Mouse (Mus musculus): ENCODE results near the gene March2. TPM values are rescaled to one million over a fixed set of nuclear protein-coding genes. Genes with fewer than 3 reads are reported as not detected.

The March2 gene
- 47.0 and 47.2 TPM in 2 replicates for polyA plus RNA-seq (2014; fragmentation: Nextera tagmentation; extraction: Ambion mirVana)

GRCm38 (mm10) chr17:33718384-33718881 is at the start of gene March2:
Gene March2 (minus strand): TSS chr17:33718670.
- Histone ChIP-seq H3K4me1 (replicated peaks; ENCODE audit: control insufficient read depth, insufficient read depth, low read length) (0 out of 2 replicates have a peak, but pooled peaks cover 5% of the 10 kb centered on the region), H3K9me3 (ENCODE audit: control insufficient read depth, low read length) (no peaks in the 10 kb centered on the region), H3K36me3 (ENCODE audit: control insufficient read depth, insufficient read depth, low read length) (no peaks in the 10 kb centered on the region), H3K27ac (ENCODE audit: low read depth) (peak within 1 kb of the TSS; percentile 7; the same call in 1 of the 2 replicates), H3K4me3 (ENCODE audit: low read depth, low read length) (peak within 1 kb of the TSS; percentile 89), H3K9ac (ENCODE audit: low read length) (peak within 1 kb of the TSS; percentile 55), H3K4me2 (ENCODE audit: low read length) (peak within 1 kb of the TSS; percentile 85), H3K27me3 (replicated peaks; ENCODE audit: control insufficient read depth, insufficient read depth, low read length) (no peaks in the 10 kb centered on the region)
- ATAC-seq (replicated peaks; ENCODE audit: low FRiP score, low TSS enrichment, low read depth) (peak; percentile 99), DNase-seq (ENCODE audit: low spot score) (peak; percentile 99)
- WGBS, result under 1% methylated on average over 46 of the region's 46 CpGs

DNA sequence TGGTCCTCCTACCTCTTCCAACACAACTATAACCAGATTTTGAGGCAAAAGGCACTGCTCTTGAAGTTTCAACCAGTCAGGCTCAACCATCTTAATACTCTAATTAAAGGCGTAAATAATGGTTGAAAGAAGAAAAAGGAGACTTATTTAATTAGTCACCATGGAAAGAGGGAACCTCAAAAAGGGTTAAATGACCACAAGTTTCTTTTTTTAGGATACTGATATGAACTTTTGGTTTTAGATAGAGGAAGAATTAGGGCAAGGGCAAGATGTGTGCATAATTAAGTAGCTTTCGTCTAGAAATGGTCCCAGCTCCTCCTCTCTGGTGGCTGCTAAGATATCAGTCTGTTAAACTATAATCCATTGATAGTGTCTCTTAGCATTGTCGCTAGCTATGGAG is 47.9 kb upstream of the March2 start:
- WGBS, result 66% methylated on average over 3 of the region's 3 CpGs
- DNase-seq (ENCODE audit: low spot score) (no peak), ATAC-seq (replicated peaks; ENCODE audit: low FRiP score, low TSS enrichment, low read depth) (no peak)
- Histone ChIP-seq H3K4me2 (ENCODE audit: low read length) (no peak overlapping the region), H3K27ac (ENCODE audit: low read depth) (no peak overlapping the region), H3K9ac (ENCODE audit: low read length) (no peak overlapping the region), H3K36me3 (ENCODE audit: control insufficient read depth, insufficient read depth, low read length) (no peaks in the 10 kb centered on the region), H3K9me3 (ENCODE audit: control insufficient read depth, low read length) (no peaks in the 10 kb centered on the region), H3K27me3 (replicated peaks; ENCODE audit: control insufficient read depth, insufficient read depth, low read length) (no peaks in the 10 kb centered on the region), H3K4me3 (ENCODE audit: low read depth, low read length) (no peak overlapping the region), H3K4me1 (replicated peaks; ENCODE audit: control insufficient read depth, insufficient read depth, low read length) (no peaks in the 10 kb centered on the region)

GRCm38 (mm10) chr17:33760255-33761165 is 42.0 kb upstream of the March2 start, which contains the start of gene Rab11b:
Gene Rab11b (minus strand): TSS chr17:33760530.
- peak within 1 kb of the TSS; percentile 99 for H3K9ac ChIP-seq (ENCODE audit: low read length)
- peak within 1 kb of the TSS; percentile 100 for H3K27ac ChIP-seq (ENCODE audit: low read depth)
- H3K4me2 ChIP-seq (ENCODE audit: low read length), result peak within 1 kb of the TSS; percentile 88
- H3K9me3 ChIP-seq (ENCODE audit: control insufficient read depth, low read length), result no peaks in the 10 kb centered on the region
- peak; percentile 99 for DNase-seq (ENCODE audit: low spot score)
- peak; percentile 99 for ATAC-seq (replicated peaks; ENCODE audit: low FRiP score, low TSS enrichment, low read depth)
- 0 out of 2 replicates have a peak, but pooled peaks cover 5% of the 10 kb centered on the region for H3K36me3 ChIP-seq (ENCODE audit: control insufficient read depth, insufficient read depth, low read length)
- peaks cover 28% of the 10 kb centered on the region for H3K4me1 ChIP-seq (replicated peaks; ENCODE audit: control insufficient read depth, insufficient read depth, low read length)
- H3K4me3 ChIP-seq (ENCODE audit: low read depth, low read length), result peak within 1 kb of the TSS; percentile 80
- WGBS, result 2% methylated on average over 35 of the region's 35 CpGs
- H3K27me3 ChIP-seq (replicated peaks; ENCODE audit: control insufficient read depth, insufficient read depth, low read length), result no peaks in the 10 kb centered on the region

GRCm38 (mm10) chr17:33759767-33760254 is 41.3 kb upstream of the March2 start:
- Histone ChIP-seq H3K9me3 (ENCODE audit: control insufficient read depth, low read length) (no peaks in the 10 kb centered on the region), H3K4me3 (ENCODE audit: low read depth, low read length) (peak overlapping the region; percentile 80), H3K4me2 (ENCODE audit: low read length) (peak overlapping the region; percentile 88), H3K36me3 (ENCODE audit: control insufficient read depth, insufficient read depth, low read length) (0 out of 2 replicates have a peak, but pooled peaks cover 5% of the 10 kb centered on the region), H3K27ac (ENCODE audit: low read depth) (peak overlapping the region; percentile 100), H3K4me1 (replicated peaks; ENCODE audit: control insufficient read depth, insufficient read depth, low read length) (peaks cover 29% of the 10 kb centered on the region), H3K9ac (ENCODE audit: low read length) (peak overlapping the region; percentile 99), H3K27me3 (replicated peaks; ENCODE audit: control insufficient read depth, insufficient read depth, low read length) (no peaks in the 10 kb centered on the region)
- ATAC-seq (replicated peaks; ENCODE audit: low FRiP score, low TSS enrichment, low read depth) (peak; percentile 92), DNase-seq (ENCODE audit: low spot score) (peak; percentile 99)
- under 1% methylated on average over 35 of the region's 38 CpGs for WGBS

GRCm38 (mm10) chr17:33757231-33757630 is 38.8 kb upstream of the March2 start:
- Histone ChIP-seq H3K4me1 (replicated peaks; ENCODE audit: control insufficient read depth, insufficient read depth, low read length) (peaks cover 29% of the 10 kb centered on the region), H3K27ac (ENCODE audit: low read depth) (no peak overlapping the region), H3K36me3 (ENCODE audit: control insufficient read depth, insufficient read depth, low read length) (0 out of 2 replicates have a peak, but pooled peaks cover 5% of the 10 kb centered on the region), H3K4me2 (ENCODE audit: low read length) (no peak overlapping the region), H3K9ac (ENCODE audit: low read length) (no peak overlapping the region), H3K4me3 (ENCODE audit: low read depth, low read length) (no peak overlapping the region), H3K9me3 (ENCODE audit: control insufficient read depth, low read length) (no peaks in the 10 kb centered on the region), H3K27me3 (replicated peaks; ENCODE audit: control insufficient read depth, insufficient read depth, low read length) (no peaks in the 10 kb centered on the region)
- WGBS, result 58% methylated on average over 4 of the region's 4 CpGs
- DNase-seq (ENCODE audit: low spot score), result no peak
- ATAC-seq (replicated peaks; ENCODE audit: low FRiP score, low TSS enrichment, low read depth), result no peak

- Histone ChIP-seq H3K4me1 (replicated peaks; ENCODE audit: control insufficient read depth, insufficient read depth, low read length) (peaks cover 29% of the 10 kb centered on the region), H3K4me3 (ENCODE audit: low read depth, low read length) (no peak overlapping the region), H3K4me2 (ENCODE audit: low read length) (no peak overlapping the region), H3K36me3 (ENCODE audit: control insufficient read depth, insufficient read depth, low read length) (peaks cover 10% of the 10 kb centered on the region; the same call in 1 of the 2 replicates), H3K9me3 (ENCODE audit: control insufficient read depth, low read length) (no peaks in the 10 kb centered on the region), H3K27me3 (replicated peaks; ENCODE audit: control insufficient read depth, insufficient read depth, low read length) (no peaks in the 10 kb centered on the region), H3K9ac (ENCODE audit: low read length) (no peak overlapping the region), H3K27ac (ENCODE audit: low read depth) (no peak overlapping the region)
- WGBS, result 89% methylated on average over 3 of the region's 3 CpGs
- DNase-seq (ENCODE audit: low spot score), result no peak
- no peak for ATAC-seq (replicated peaks; ENCODE audit: low FRiP score, low TSS enrichment, low read depth)
Measured at GRCm38 (mm10) chr17:33756108-33756790, 37.8 kb upstream of the March2 start.

- Histone ChIP-seq H3K4me1 (replicated peaks; ENCODE audit: control insufficient read depth, insufficient read depth, low read length) (peaks cover 29% of the 10 kb centered on the region), H3K4me3 (ENCODE audit: low read depth, low read length) (no peak overlapping the region), H3K36me3 (ENCODE audit: control insufficient read depth, insufficient read depth, low read length) (peaks cover 13% of the 10 kb centered on the region; the same call in 1 of the 2 replicates), H3K27ac (ENCODE audit: low read depth) (no peak overlapping the region), H3K9ac (ENCODE audit: low read length) (no peak overlapping the region), H3K27me3 (replicated peaks; ENCODE audit: control insufficient read depth, insufficient read depth, low read length) (no peaks in the 10 kb centered on the region), H3K9me3 (ENCODE audit: control insufficient read depth, low read length) (no peaks in the 10 kb centered on the region), H3K4me2 (ENCODE audit: low read length) (no peak overlapping the region)
- WGBS, result 76% methylated on average over 10 of the region's 10 CpGs
- ATAC-seq (replicated peaks; ENCODE audit: low FRiP score, low TSS enrichment, low read depth), result no peak
- DNase-seq (ENCODE audit: low spot score), result no peak
Measured at GRCm38 (mm10) chr17:33755418-33756107, 37.1 kb upstream of the March2 start.

DNA sequence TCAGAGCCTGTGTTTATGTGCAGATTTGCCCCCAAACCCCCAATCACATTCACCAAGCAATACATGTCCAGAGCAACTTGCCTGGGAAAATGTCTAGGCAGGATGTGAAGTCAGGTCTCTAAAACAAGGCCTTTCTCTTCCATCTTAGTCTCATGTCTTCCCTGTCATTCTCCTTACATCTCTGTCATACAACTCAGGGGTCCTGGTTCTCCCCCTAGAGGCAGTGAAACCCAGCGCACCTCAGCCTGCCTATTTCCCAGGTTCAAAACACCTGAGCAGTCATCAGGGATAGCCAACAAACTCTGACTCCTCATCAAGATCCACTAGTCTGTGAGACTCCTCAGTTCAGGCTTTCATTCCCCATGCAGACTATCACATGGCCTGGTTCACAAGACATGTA is 36.2 kb upstream of the March2 start:
- DNase-seq (ENCODE audit: low spot score) (no peak), ATAC-seq (replicated peaks; ENCODE audit: low FRiP score, low TSS enrichment, low read depth) (no peak)
- Histone ChIP-seq H3K27me3 (replicated peaks; ENCODE audit: control insufficient read depth, insufficient read depth, low read length) (no peaks in the 10 kb centered on the region), H3K4me3 (ENCODE audit: low read depth, low read length) (no peak overlapping the region), H3K9ac (ENCODE audit: low read length) (no peak overlapping the region), H3K36me3 (ENCODE audit: control insufficient read depth, insufficient read depth, low read length) (peaks cover 21% of the 10 kb centered on the region; the same call in 1 of the 2 replicates), H3K27ac (ENCODE audit: low read depth) (no peak overlapping the region), H3K4me2 (ENCODE audit: low read length) (no peak overlapping the region), H3K9me3 (ENCODE audit: control insufficient read depth, low read length) (no peaks in the 10 kb centered on the region), H3K4me1 (replicated peaks; ENCODE audit: control insufficient read depth, insufficient read depth, low read length) (peaks cover 29% of the 10 kb centered on the region)
- 79% methylated on average over 1 of the region's 1 CpGs for WGBS
